Mouse (Mus musculus) gastrocnemius, postnatal 14 days (tissue): ENCODE results near the gene Scn10a. TPM values are rescaled to one million over a fixed set of nuclear protein-coding genes. Genes with fewer than 3 reads are reported as not detected.

Experiments used
- DNase-seq: peaks from one replicate; pipeline ENCODE4 v3.0.0; 2021; ENCODE audit warnings: mixed read lengths
- intact Hi-C: fragments of 180-260 bp; cut with DNase I; formaldehyde crosslinking; loops from one replicate; pipeline ENCODE4 v1.15.1; 2025; ENCODE audit warnings: low total_unique reads
- total RNA-seq, 2 experiments: library from RNA; stranded (reverse); gene quantifications; 2 replicates each; pipeline ENCODE4 v1.2.3; 2021

Gene Scn10a
- total RNA-seq, 2 experiments from 2014 or later, result not detected

DNA sequence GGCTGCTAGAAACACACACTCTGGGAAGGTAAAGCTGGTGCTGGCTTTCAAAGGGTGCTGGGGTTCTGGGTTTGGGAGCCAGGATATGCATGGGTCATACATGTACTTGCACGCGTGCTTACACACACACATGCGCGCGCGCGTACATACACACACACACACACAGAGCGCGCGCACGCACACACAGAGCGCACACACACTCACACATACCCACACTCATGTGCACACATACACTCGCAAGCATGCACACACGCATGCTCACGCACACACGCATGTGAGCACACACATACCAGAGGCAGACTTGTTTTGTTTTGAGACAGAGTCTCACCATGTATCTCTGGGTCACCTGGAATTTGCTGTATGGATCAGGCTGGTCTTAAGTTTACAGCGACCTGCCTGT lies 138.9 kb downstream of the Scn10a start:
- intact Hi-C loops, result no loop called here
- DNase-seq, result no peak

DNA sequence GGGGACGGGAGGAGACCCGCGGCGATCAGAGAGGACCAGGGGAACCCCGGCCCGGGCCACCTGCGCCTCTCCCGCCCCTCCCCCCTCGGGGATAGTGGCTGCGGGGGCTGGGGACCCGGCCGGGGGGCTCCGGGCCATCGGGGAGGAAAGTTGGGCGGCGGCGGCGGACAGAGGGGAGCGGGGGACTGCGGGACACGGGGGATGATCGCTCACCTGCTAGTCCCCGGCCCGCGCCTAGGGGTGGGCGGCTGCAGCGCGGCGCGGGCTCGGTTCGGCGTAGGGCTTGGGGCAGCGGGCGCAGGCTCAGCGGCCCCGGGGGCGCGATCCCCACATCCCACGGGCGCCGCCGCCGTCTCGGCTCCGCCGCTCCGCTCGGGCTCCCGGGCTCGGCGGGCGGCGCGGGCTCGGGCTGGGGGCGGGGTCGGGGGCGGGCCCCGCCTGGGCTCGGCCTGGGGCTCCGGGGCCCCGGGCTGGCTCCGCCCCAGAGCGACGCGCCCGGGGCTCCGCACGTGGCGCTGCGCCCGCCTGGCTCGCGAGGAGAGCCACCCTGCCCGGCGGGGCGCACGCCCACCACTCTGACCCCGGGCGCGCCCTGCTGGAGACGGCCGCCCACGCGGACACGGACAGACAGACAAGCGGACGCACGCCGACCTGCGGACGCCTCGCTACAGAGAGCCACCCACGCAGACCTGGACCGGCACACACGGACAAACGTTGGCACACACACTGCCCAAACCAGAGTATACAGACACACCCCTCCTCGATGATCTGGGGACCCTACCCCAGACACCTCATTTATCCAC lies 140.3 kb downstream of the Scn10a start, which contains the start of gene Scn5a:
Gene Scn5a (minus strand): TSS at position 381 of the 803 bp plus-strand sequence.
- intact Hi-C loops, result loop anchor here (2.0 kb wide), 1 partner anchor 114 kb away; no protein-coding TSS in a partner anchor
- DNase-seq, result no peak

DNA sequence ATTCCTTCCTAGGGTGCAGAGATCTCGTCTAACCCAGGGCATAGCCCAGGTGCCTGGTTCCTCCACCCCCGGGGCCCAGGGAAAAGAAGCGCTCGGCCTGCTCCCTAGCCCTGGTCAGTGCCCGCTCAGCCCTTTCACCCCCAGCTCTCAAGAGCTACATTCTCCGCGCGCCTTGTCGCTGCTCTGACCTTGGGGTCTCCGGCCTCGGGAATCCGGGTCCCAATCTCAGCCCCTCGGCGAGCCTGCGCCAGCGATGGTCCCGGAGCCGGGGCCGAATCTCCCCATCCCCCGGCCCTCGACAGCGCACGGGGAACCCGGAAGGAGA lies 140.8 kb downstream of the Scn10a start:
- intact Hi-C loops, result loop anchor here (2.0 kb wide), 1 partner anchor 113 kb away; no protein-coding TSS in a partner anchor
- no peak for DNase-seq

DNA sequence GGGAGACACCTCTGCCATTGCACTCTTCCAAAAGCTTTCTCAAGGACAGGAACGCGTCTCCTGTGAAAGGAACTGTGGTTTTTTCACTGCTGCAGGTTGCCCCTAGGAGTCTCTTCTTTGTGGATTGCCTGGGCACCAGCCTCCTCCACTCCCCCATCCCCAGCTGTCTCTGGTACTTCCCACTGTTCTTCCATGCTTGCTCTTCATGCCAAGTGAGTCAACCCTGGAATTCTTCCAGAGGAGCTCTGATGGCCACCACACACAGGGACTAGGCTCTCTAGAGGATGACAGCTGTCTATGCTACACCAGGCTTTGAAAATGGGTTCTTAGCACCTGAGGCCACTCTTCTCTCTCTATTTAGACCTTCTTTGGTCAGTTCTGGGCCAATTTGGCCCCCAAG lies 142.1 kb downstream of the Scn10a start:
- no peak for DNase-seq
- intact Hi-C loops, result no loop called here

DNA sequence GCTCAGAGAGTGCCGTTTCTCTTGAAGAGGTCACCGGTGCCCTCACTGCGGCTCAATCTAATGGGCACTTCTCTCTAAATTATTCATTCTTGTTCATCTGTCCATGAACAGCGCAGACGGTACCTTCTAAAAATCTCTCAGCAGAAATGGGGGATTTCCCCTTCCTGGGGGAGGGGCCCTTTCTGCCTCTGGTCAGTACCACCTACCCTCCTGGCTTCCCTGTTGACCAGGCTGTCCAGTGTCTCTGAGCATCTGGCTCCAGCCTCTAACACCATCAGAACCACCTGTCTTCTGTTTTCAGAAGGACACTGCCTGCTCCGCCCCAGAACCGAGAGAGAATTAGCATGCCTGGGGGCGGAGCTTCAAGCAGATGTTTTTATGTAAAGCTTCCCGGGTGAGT lies 143.4 kb downstream of the Scn10a start:
- intact Hi-C loops, result no loop called here

DNA sequence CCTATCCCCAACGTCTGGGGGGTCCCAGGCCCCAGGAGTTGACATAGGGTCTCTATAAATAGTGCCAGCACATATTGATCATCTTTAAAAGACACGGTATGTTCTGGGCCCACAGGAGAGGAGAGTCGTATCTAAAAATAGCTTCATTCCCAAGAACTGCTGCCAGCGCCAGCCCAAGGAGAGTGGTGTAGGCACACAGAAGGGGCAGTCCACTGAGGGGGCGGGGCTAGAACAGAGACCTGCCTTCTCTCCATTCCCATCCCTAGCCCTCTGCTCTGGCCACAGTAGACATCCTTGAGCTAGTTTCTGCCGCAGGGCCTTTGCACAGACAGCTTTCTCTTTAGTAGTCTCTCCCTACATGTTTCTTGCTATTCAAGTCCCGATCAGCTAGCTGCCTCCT lies 144.8 kb downstream of the Scn10a start:
- intact Hi-C loops, result no loop called here
- DNase-seq, result no peak

More for the DNA sequence above, 143.4 kb downstream of the Scn10a start:
- no peak for DNase-seq

DNA sequence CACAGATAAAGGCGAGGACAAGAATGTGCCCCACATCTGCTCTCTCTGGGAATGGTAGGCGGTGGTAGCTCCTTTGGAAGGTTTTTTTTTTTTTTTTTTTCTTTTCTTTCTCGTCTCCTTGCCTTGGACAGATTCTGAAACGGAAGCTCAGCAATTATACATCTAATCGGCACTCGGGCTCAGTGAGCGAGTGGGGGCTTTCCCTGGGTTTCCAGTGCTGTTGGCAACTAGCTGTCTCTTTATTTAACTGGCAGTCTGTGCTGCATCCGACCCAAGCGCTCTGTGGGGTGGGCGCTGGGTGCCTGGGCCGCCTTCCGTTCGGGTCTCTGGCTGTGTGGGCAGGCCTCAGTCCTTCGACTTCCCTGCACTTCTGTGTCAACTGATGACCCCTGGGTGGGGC lies 146.1 kb downstream of the Scn10a start:
- intact Hi-C loops, result no loop called here
- no peak for DNase-seq

DNA sequence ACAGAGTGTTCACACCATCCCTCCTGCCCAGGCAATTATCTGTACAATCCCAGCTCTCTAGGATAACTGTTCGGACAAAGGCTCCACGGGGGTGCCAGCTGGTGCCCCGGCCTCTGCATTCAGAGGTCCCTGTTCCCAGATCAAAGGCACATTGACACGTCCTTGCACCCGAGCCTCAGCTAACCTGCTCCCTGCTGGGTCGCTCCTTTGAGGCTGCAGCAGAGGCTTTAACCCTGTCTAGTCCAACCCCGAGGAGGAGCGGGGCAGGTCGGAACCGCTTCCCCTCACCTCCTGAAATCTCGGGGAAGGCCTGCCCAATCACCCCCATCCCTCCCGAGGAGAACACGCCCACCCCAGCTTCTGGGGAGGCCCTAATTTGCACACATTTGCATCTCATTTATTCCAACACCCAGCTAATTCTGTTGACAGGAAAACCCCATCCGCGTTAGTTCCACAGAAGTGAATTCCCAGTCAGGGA lies 147.7 kb downstream of the Scn10a start:
- DNase-seq, result no peak
- intact Hi-C loops, result no loop called here

DNA sequence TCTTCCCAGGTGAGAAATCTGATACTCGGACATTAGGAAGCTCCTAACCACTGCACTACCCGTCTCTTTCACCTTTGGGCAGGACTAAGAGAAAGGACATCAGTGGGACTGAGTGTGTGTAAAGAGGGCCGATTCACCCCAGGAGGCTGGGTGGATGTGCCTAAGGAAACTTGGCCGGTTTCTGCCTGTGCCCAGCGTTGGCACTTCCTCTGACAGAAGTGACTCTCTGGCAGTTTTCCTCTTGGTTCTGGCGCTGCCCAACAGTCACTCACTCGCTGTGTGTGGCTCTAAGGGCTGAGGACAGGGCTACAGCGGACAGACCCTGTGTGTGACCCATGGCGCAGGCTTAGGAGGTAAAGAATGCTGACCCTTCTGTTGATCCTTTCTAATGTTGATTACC lies 148.5 kb downstream of the Scn10a start:
- DNase-seq, result no peak
- intact Hi-C loops, result no loop called here

DNA sequence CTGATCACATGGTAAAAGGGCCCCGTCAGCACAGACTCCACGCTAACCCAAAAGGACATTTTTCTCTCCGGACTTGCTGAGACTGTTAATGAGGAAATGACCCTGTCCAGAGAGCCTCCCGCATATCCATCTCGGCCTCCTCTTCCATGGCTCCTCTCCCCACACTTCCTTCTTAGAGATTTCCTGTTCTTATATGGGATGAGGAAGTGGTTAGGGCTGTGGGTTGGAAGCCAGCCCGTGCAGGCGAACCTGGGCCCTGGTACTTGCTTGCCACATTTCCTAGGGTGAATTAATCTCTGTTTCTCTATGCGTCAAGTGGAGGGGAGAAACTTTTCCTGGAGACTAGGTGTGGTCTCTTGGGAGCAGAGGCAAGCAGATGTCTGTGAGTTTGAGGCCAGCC lies 150.4 kb downstream of the Scn10a start:
- intact Hi-C loops, result no loop called here
- DNase-seq, result no peak

DNA sequence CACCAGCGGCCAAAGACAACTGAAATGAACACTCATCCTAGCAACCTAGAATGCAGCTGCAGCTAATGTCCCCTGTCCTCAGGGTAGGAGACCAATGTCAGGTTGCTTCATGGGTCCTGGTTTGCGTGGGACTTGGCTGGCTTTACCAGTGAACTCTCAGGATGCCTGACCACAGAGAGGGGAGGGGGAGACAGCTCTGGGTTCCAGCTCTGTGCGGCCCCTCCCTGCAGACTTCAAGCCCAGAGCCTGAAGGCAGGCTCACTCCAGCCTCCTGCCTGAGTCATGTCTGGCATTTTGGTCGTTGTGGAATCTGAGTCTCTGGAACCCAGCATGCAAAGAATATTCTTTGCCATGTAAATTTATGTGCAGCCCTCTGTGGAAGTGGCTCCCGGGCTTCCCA lies 151.3 kb downstream of the Scn10a start:
- intact Hi-C loops, result no loop called here

DNA sequence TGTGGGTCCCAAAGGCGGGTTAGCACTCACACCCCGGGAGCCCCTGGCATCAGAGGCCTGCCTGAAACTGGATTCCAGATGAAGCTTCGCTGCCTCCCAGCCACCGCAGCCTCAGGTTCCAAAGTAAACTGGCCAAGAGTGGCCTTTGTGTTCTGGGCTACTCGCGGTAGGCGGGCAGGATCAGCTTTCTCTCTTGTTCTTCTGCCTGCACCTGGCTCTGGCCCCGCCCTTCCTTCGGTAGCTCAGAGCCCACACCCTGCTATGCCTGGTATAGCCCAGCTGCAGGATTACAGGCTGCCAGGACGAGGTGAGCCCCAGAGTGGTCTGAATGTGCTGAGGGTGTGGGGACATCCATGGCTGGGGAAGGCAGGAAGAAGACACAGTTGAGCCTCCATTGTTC lies 152.9 kb downstream of the Scn10a start:
- intact Hi-C loops, result no loop called here
- no peak for DNase-seq

More for the DNA sequence above, 151.3 kb downstream of the Scn10a start:
- no peak for DNase-seq

DNA sequence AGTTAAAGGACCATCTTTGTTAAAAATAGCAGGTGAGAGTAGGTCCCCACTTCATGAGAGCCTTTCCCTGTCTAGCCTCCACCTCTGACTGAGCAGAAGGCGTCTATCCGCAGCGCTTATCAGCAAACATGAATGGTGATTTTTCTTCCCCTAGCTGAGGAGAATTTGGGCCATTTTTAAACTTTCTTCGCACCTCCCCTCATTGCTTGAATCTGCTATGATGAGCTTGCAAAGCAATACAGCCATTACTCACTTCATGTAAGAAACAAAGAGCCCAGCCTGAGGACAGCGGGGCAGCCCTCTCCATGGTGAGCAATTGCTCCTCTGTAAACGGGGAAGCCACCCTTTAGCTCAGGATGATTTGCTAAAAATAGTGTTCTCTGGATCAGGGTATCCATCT lies 154.3 kb downstream of the Scn10a start:
- intact Hi-C loops, result loop anchor here (5.0 kb wide), 1 partner anchor 98 kb away; no protein-coding TSS in a partner anchor
- DNase-seq, result no peak

DNA sequence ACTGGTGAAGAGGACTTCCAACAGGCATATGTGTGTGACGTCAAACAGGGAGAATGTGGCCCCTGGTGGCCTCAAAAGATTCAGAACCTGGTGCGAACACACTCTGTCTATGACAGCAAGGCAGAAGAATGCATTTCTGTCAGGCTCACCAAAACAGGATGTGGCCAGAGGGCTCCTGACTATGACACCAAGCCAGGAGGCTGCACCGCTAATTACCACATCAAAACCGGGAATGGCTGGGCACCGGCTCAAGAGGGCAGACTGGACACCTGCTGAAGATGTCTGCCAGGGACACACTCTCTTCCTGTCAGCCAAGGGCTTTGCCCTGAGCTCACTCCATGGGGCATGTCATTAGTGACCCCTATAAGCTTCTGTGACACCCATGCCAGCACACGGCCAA lies 155.5 kb downstream of the Scn10a start:
- intact Hi-C loops, result loop anchor here (5.0 kb wide), 1 partner anchor 96 kb away; no protein-coding TSS in a partner anchor
- peak; percentile 62 for DNase-seq

DNA sequence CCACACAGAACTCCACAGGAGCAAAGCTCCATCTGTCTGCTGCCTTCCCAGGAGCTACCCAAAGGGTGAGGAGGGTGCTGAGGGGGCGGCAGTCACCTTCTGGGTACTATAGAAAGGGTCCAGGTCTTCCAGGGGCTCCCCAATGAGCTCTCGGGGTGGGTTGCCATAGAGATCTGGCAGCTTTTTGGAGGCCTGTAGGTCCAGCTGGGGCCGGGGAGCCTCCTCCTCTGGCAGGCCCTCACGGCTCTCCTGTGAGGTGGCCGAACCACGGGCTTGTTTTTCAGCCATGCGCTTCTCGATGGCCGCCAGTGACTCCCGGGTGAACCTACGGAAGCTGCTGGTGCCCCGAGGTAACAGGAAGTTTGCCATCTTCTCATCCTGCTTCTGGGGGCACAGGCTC lies 156.9 kb downstream of the Scn10a start:
- intact Hi-C loops, result loop anchor here (5.0 kb wide), 1 partner anchor 95 kb away; no protein-coding TSS in a partner anchor
- DNase-seq, result no peak

DNA sequence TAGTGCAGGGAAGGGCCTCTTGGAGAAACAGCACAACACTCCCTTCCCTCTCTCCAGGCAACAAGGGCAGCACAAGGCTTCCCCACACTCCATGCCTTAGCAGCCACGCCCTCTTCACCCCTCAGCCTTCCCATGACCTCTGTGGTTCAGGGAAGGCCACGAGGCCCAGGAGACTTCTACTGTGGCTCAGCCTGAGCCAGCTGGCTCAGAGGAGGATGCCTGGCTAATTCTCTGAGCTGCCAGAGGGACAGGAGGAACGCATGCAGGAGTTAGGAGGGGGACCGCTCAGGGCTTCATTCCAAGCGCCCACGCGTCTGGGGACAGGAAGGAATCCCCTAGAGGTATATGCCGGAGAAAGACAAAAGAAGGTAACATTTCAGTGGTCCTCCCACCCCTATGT lies 157.4 kb downstream of the Scn10a start:
- intact Hi-C loops, result loop anchor here (5.0 kb wide), 1 partner anchor 94 kb away; no protein-coding TSS in a partner anchor
- peak; percentile 33 for DNase-seq

DNA sequence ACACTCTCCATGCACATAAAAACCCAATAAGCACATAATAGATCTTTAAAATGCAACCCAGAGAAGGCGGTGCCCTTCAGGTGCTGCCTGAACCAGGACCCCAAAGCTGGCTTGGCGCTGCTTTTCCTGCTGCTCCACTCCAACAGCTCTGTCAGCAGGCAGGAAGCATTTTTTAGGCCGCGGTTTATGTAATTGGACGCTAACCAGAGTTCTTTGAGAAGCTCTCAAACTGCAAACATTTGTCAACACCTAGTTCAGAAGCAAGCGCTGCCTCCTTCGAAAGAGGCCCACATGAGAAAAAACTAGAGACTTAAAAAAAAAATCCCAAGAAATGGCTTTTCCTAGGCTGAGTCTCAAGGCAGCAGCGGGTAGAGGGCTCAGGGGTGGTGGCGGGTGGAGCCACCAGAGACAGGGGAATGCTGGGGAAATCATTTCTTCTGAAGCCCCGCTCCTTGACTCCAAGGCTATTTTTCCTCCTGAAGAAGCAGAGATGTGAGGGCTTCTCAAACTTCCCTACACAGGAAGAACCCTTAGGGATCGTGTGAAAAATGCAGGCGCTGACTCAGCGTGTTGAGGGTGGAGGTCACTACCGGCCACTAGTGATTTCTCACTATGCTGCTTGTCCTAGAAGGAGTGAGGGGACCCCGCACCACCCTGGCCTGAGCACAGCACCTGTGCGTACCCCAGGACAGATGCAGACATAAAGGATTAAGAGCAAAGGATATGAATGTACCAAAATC lies 159.4 kb downstream of the Scn10a start:
- no peak for DNase-seq

More for the DNA sequence above, 159.4 kb downstream of the Scn10a start:
- intact Hi-C loops, result loop anchor here (5.0 kb wide), 1 partner anchor 92 kb away; no protein-coding TSS in a partner anchor
